Mouse (Mus musculus) skeletal muscle tissue, adult 2 months (tissue): ENCODE data around the gene 9930022D16Rik.

Experiments used
- DNase-seq: peaks from one replicate; pipeline ENCODE4 v3.0.0-alpha.2; 2012; ENCODE audit warnings: low read depth, low spot score

9930022D16Rik gene

GRCm38 (mm10) chr11:109413617-109414016 lies at the start of gene 9930022D16Rik:
TSS of gene 9930022D16Rik (plus strand) at chr11:109413917.
- no peak for DNase-seq

GRCm38 (mm10) chr11:109364337-109364736 lies 49.4 kb upstream of the 9930022D16Rik start:
- DNase-seq, result no peak

- no peak for DNase-seq
These were observed 48.8 kb upstream of the 9930022D16Rik start for GRCm38 (mm10) chr11:109364881-109365280.

- no peak for DNase-seq
These were observed 47.9 kb upstream of the 9930022D16Rik start for GRCm38 (mm10) chr11:109365818-109366217.

GRCm38 (mm10) chr11:109366802-109367579 lies 46.7 kb upstream of the 9930022D16Rik start:
- no peak for DNase-seq

GRCm38 (mm10) chr11:109369026-109369637 lies 44.6 kb upstream of the 9930022D16Rik start:
- no peak for DNase-seq

GRCm38 (mm10) chr11:109375412-109375811 lies 38.3 kb upstream of the 9930022D16Rik start:
- DNase-seq, result no peak

- DNase-seq, result no peak
These were observed 37.1 kb upstream of the 9930022D16Rik start for GRCm38 (mm10) chr11:109376484-109377143.

GRCm38 (mm10) chr11:109377477-109377876 lies 36.2 kb upstream of the 9930022D16Rik start:
- no peak for DNase-seq

- no peak for DNase-seq
These were observed 35.7 kb upstream of the 9930022D16Rik start for GRCm38 (mm10) chr11:109378051-109378450.

- no peak for DNase-seq
These were observed 33.1 kb upstream of the 9930022D16Rik start for GRCm38 (mm10) chr11:109380662-109381061.

GRCm38 (mm10) chr11:109385296-109385695 lies 28.4 kb upstream of the 9930022D16Rik start:
- DNase-seq, result no peak

GRCm38 (mm10) chr11:109389046-109389445 lies 24.7 kb upstream of the 9930022D16Rik start:
- DNase-seq, result no peak

- DNase-seq, result no peak
These were observed 22.5 kb upstream of the 9930022D16Rik start for GRCm38 (mm10) chr11:109391200-109391599.

- no peak for DNase-seq
These were observed 22.0 kb upstream of the 9930022D16Rik start for GRCm38 (mm10) chr11:109391760-109392159.

- no peak for DNase-seq
These were observed 21.1 kb upstream of the 9930022D16Rik start for GRCm38 (mm10) chr11:109392601-109393000.

- DNase-seq, result no peak
These were observed 19.0 kb upstream of the 9930022D16Rik start for GRCm38 (mm10) chr11:109394758-109395157.

GRCm38 (mm10) chr11:109395291-109395690 lies 18.4 kb upstream of the 9930022D16Rik start:
- DNase-seq, result no peak

GRCm38 (mm10) chr11:109406431-109406830 lies 7.3 kb upstream of the 9930022D16Rik start:
- DNase-seq, result no peak

- DNase-seq, result no peak
These were observed 3.3 kb upstream of the 9930022D16Rik start for GRCm38 (mm10) chr11:109410197-109410980.

GRCm38 (mm10) chr11:109414802-109415201 lies 1.1 kb downstream of the 9930022D16Rik start:
- DNase-seq, result no peak
